Mouse (Mus musculus): ENCODE data around the gene Prss44. TPM values are rescaled to one million over a fixed set of nuclear protein-coding genes. Genes with fewer than 3 reads are reported as not detected.

Prss44 gene
- polyA plus RNA-seq, 1 experiment from 2014 or later, result not detected

DNA sequence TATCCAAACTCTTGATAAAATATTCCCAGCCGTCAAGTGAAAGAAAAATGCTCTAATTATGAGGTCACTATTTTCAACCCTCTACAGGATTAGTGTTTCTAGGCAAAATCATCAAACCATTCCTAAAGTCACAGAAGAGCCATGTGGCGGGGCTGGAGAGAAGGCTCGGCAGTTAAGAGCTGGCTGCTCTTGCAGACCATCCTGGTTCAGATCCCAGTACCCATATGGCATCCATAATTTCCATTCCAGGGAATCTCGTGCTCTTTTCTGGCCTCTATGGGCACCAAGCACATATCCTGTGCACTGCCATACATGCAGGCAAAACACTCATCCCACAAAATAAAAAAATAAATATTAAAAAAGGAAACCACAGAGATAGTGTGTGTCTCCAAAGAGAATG is 11.6 kb downstream of the Prss44 start:
- H3K36me3 ChIP-seq (replicated peaks; ENCODE audit: control insufficient read depth, insufficient read depth), result no peaks in the 10 kb centered on the region
- no peak overlapping the region for H3K27ac ChIP-seq
- H3K4me2 ChIP-seq (replicated peaks), result no peak overlapping the region
- H3K27me3 ChIP-seq (ENCODE audit: control insufficient read depth, insufficient read depth, low read length), result no peaks in the 10 kb centered on the region
- 81% methylated on average over 4 of the region's 4 CpGs for WGBS
- no peak overlapping the region for H3K4me3 ChIP-seq (replicated peaks; ENCODE audit: low read length)
- DNase-seq (ENCODE audit: low spot score) (no peak), ATAC-seq (ENCODE audit: low FRiP score) (no peak)
- no peaks in the 10 kb centered on the region for H3K4me1 ChIP-seq (replicated peaks; ENCODE audit: control insufficient read depth, insufficient read depth, low read length)
- no peak overlapping the region for H3K9ac ChIP-seq
- no peaks in the 10 kb centered on the region for H3K9me3 ChIP-seq (ENCODE audit: control insufficient read depth, low read length)

DNA sequence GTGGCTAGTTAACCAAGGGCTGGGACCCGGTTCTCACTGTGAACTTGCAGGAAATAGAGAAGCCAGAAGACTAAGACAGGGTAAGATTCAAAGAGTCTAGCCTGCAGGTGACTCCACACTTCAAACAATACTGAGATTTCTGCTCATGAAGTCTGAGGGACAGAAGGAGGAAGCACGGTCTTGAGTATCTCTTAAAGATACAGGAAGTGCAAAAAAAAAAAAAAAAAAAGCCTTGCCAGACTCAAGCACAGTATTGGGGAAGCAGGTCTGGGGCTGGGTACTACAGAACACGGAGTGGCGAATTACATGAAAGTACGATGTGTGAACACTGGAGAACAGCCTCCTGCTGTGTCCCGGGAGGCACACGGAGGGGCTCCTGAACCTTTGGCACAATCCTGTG is 12.0 kb downstream of the Prss44 start:
- Histone ChIP-seq H3K27me3 (ENCODE audit: control insufficient read depth, insufficient read depth, low read length) (no peaks in the 10 kb centered on the region), H3K9ac (no peak overlapping the region), H3K4me1 (replicated peaks; ENCODE audit: control insufficient read depth, insufficient read depth, low read length) (no peaks in the 10 kb centered on the region), H3K9me3 (ENCODE audit: control insufficient read depth, low read length) (no peaks in the 10 kb centered on the region), H3K4me2 (replicated peaks) (no peak overlapping the region), H3K27ac (no peak overlapping the region), H3K36me3 (replicated peaks; ENCODE audit: control insufficient read depth, insufficient read depth) (no peaks in the 10 kb centered on the region), H3K4me3 (replicated peaks; ENCODE audit: low read length) (no peak overlapping the region)
- ATAC-seq (ENCODE audit: low FRiP score) (no peak), DNase-seq (ENCODE audit: low spot score) (no peak)
- 66% methylated on average over 7 of the region's 7 CpGs for WGBS

DNA sequence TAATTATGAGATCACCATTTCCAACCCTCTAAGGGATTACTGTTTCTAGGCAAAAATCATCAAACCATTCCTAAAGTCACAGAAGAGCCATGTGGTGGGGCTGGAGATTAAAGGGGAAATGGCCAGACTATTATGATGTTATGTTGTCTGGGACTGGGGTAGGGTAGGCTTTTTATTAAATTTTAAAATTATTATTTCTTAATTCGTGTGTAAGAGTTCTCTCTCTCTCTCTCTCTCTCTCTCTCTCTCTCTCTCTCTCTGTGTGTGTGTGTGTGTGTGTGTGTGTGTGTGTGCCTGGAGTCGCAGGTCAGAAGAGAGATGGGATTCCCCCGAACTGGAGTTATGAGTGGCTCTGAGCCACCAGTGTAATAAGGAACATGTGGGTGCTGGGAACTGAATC is 12.6 kb downstream of the Prss44 start, which contains the start of gene Prss43:
Gene Prss43 (plus strand): TSS at position 301 of the 400 bp plus-strand sequence.
- 83% methylated on average over 3 of the region's 3 CpGs for WGBS
- no peaks in the 10 kb centered on the region for H3K27me3 ChIP-seq (ENCODE audit: control insufficient read depth, insufficient read depth, low read length)
- H3K9me3 ChIP-seq (ENCODE audit: control insufficient read depth, low read length), result no peaks in the 10 kb centered on the region
- no peak for ATAC-seq (ENCODE audit: low FRiP score)
- H3K36me3 ChIP-seq (replicated peaks; ENCODE audit: control insufficient read depth, insufficient read depth), result no peaks in the 10 kb centered on the region
- H3K27ac ChIP-seq, result no peak within 1 kb of the TSS
- H3K4me2 ChIP-seq (replicated peaks), result no peak within 1 kb of the TSS
- no peak within 1 kb of the TSS for H3K9ac ChIP-seq
- H3K4me3 ChIP-seq (replicated peaks; ENCODE audit: low read length), result no peak within 1 kb of the TSS
- no peaks in the 10 kb centered on the region for H3K4me1 ChIP-seq (replicated peaks; ENCODE audit: control insufficient read depth, insufficient read depth, low read length)
- no peak for DNase-seq (ENCODE audit: low spot score)

DNA sequence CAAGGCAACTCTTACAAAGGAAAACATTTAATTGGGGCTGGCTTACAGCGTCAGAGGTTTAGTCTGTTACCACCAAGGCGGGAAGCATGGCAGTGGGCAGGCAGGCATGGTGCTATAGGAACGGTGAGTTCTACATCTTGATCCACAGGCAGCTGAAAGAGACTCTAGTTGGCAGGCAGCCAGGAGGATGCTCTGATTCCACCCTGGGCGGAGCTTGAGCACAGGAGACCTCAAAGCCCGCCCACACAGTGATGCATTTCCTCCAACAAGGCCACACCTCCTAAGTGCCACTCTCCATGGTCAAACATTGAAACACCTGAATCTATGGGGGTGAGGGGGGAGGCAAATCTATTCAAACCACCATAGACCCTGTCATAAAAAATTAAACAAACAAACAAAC is 19.2 kb downstream of the Prss44 start:
- Histone ChIP-seq H3K36me3 (replicated peaks; ENCODE audit: control insufficient read depth, insufficient read depth) (no peaks in the 10 kb centered on the region), H3K27me3 (ENCODE audit: control insufficient read depth, insufficient read depth, low read length) (no peaks in the 10 kb centered on the region), H3K9ac (no peak overlapping the region), H3K4me3 (replicated peaks; ENCODE audit: low read length) (no peak overlapping the region), H3K27ac (no peak overlapping the region), H3K4me2 (replicated peaks) (no peak overlapping the region), H3K9me3 (ENCODE audit: control insufficient read depth, low read length) (no peaks in the 10 kb centered on the region), H3K4me1 (replicated peaks; ENCODE audit: control insufficient read depth, insufficient read depth, low read length) (no peaks in the 10 kb centered on the region)
- WGBS, result 74% methylated on average over 5 of the region's 5 CpGs
- DNase-seq (ENCODE audit: low spot score) (no peak), ATAC-seq (ENCODE audit: low FRiP score) (no peak)

DNA sequence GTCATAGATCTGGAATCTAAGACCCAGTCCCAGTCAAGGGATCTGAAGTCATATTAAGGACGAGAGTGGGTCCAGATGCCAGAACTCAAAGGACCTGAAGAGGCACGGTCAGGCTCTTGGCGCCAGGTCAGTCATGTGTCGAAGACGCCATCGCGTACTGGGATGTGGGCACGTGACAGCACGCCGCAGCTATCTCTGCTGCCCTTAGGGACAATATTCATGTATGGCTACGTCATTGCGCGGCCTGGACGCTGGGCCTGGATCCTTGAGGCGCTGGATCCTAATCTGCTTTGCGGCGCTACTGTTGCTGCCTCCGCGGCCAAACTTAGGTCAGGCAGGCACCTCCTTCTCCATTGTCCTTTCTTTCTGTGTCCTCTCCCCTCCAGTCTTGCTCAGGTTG is 20.6 kb downstream of the Prss44 start, which contains the start of gene Prss45:
Gene Prss45 (plus strand): TSS at position 178 of the 400 bp plus-strand sequence.
- WGBS, result 83% methylated on average over 19 of the region's 19 CpGs
- Histone ChIP-seq H3K27me3 (ENCODE audit: control insufficient read depth, insufficient read depth, low read length) (no peaks in the 10 kb centered on the region), H3K4me2 (replicated peaks) (peak within 1 kb of the TSS; percentile 15; the same call in 1 of the 2 replicates), H3K27ac (no peak within 1 kb of the TSS), H3K36me3 (replicated peaks; ENCODE audit: control insufficient read depth, insufficient read depth) (no peaks in the 10 kb centered on the region), H3K4me3 (replicated peaks; ENCODE audit: low read length) (no peak within 1 kb of the TSS), H3K4me1 (replicated peaks; ENCODE audit: control insufficient read depth, insufficient read depth, low read length) (no peaks in the 10 kb centered on the region), H3K9ac (no peak within 1 kb of the TSS), H3K9me3 (ENCODE audit: control insufficient read depth, low read length) (no peaks in the 10 kb centered on the region)
- DNase-seq (ENCODE audit: low spot score) (no peak), ATAC-seq (ENCODE audit: low FRiP score) (no peak)

DNA sequence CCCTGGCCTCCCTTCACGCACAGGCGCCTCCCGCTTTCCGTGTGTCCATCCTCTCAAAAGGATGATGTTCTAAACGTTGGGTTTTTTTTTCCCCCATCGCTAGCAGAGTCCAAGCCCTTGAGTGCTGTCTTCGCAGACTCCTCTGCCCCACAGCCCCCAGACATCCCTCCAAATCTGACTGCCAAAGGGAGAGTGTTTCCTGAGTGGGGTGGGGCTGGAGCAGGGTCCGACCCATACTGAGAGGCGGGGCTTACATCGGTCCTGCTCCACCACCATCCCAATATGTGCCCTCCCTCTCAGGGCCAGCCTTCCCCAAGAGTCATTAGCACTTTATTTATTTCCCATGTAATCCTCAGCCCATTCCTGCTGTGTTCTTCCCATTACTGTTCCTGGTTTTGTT is 21.2 kb downstream of the Prss44 start:
- Histone ChIP-seq H3K4me3 (replicated peaks; ENCODE audit: low read length) (no peak overlapping the region), H3K27me3 (ENCODE audit: control insufficient read depth, insufficient read depth, low read length) (no peaks in the 10 kb centered on the region), H3K9ac (no peak overlapping the region), H3K9me3 (ENCODE audit: control insufficient read depth, low read length) (no peaks in the 10 kb centered on the region), H3K36me3 (replicated peaks; ENCODE audit: control insufficient read depth, insufficient read depth) (no peaks in the 10 kb centered on the region), H3K27ac (no peak overlapping the region), H3K4me1 (replicated peaks; ENCODE audit: control insufficient read depth, insufficient read depth, low read length) (no peaks in the 10 kb centered on the region), H3K4me2 (replicated peaks) (peak overlapping the region; percentile 15; the same call in 1 of the 2 replicates)
- DNase-seq (ENCODE audit: low spot score) (no peak), ATAC-seq (ENCODE audit: low FRiP score) (no peak)
- whole genome bisulfite sequencing, result 35% methylated on average over 10 of the region's 10 CpGs

DNA sequence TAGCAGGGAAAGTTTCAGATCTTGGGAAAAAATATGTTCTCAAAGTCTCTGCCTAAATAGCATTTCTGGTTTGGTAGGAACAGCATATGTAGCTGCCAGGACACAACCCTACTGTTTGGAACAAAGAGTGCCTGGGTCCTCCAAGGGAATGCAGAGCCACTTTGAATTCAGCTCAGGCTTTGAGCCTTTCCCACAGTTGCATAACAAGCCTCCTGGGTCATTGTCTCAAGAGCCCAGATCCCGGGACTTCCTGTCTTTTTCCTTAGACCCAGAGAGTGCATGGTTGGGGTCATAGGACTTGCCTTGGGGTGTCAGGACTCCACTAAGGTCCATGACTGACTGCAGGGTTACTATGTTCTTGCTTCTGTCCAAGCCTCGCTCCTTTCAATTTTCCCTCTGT is 22.3 kb downstream of the Prss44 start:
- WGBS, result 48% methylated on average over 2 of the region's 2 CpGs
- no peaks in the 10 kb centered on the region for H3K9me3 ChIP-seq (ENCODE audit: control insufficient read depth, low read length)
- no peaks in the 10 kb centered on the region for H3K4me1 ChIP-seq (replicated peaks; ENCODE audit: control insufficient read depth, insufficient read depth, low read length)
- H3K27ac ChIP-seq, result no peak overlapping the region
- ATAC-seq (ENCODE audit: low FRiP score) (no peak), DNase-seq (ENCODE audit: low spot score) (no peak)
- H3K4me3 ChIP-seq (replicated peaks; ENCODE audit: low read length), result no peak overlapping the region
- no peaks in the 10 kb centered on the region for H3K36me3 ChIP-seq (replicated peaks; ENCODE audit: control insufficient read depth, insufficient read depth)
- no peak overlapping the region for H3K4me2 ChIP-seq (replicated peaks)
- no peaks in the 10 kb centered on the region for H3K27me3 ChIP-seq (ENCODE audit: control insufficient read depth, insufficient read depth, low read length)
- no peak overlapping the region for H3K9ac ChIP-seq

DNA sequence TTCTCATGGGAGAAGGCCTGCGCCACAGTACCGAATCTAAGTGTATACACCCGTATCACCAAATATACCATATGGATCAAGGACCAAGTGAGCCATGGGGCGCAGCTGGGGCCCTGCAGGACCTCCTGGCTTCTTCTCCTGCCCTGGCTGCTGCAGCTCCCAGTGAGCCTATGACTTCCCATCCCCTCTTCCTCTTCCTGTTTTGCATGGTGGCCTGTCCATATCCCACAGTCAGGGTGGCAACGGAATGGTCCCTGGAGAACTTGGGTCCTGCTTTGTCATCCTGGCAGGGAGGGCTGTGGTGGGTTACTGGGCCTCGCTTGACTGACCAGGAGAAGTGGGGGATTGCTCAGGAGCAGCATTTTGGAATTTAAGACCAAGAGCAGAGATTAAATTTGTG is 27.1 kb downstream of the Prss44 start:
- 65% methylated on average over 6 of the region's 6 CpGs for WGBS
- Histone ChIP-seq H3K4me3 (replicated peaks; ENCODE audit: low read length) (no peak overlapping the region), H3K9ac (no peak overlapping the region)

DNA sequence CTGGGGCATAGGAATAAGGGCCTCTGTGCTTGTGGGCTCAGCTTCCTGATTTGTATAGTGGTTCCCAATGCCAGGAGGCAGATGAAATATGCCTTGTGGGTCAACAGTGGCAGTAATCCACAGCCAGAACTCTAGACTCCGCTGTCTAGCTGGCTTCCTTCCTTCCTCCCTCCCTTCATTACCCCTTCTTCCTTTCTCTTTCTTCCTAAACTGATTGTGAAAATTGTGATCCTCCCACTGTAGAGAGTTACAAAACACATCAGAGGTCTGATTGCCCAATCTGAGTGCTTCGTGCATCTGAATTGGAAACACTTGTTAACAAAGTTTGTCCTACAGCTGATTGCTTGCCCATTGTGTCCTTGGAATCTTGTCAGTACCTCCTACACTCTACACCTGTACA is 27.6 kb downstream of the Prss44 start:
- 97% methylated on average over 2 of the region's 2 CpGs for WGBS
- no peak for ATAC-seq (ENCODE audit: low FRiP score)

More for the DNA sequence above, 27.1 kb downstream of the Prss44 start:
- Histone ChIP-seq H3K36me3 (replicated peaks; ENCODE audit: control insufficient read depth, insufficient read depth) (no peaks in the 10 kb centered on the region), H3K27ac (no peak overlapping the region), H3K9me3 (ENCODE audit: control insufficient read depth, low read length) (no peaks in the 10 kb centered on the region), H3K4me1 (replicated peaks; ENCODE audit: control insufficient read depth, insufficient read depth, low read length) (no peaks in the 10 kb centered on the region), H3K4me2 (replicated peaks) (no peak overlapping the region), H3K27me3 (ENCODE audit: control insufficient read depth, insufficient read depth, low read length) (no peaks in the 10 kb centered on the region)
- DNase-seq (ENCODE audit: low spot score) (no peak), ATAC-seq (ENCODE audit: low FRiP score) (no peak)

DNA sequence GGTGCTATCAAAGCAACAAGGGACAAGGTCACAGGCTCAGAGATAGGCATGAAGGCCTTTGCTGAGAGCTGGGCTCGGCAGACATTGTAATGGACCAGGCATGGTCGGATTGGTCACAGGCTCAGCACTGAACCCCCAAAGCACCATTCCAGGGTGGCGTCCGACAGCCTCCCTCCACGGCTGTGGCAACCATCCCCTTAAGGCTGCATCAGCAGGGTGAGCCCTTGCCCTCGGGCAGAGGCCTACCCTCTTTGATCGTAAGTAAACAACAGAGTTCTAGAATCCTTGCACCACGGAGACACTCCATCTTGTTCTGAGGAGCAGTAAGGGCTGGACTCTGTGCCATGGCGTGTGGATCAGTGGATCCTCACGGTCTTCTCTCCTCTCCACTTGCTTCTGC is 30.4 kb downstream of the Prss44 start, which contains the start of gene Prss46:
Gene Prss46 (plus strand): TSS at position 301 of the 400 bp plus-strand sequence.
- H3K9me3 ChIP-seq (ENCODE audit: control insufficient read depth, low read length), result no peaks in the 10 kb centered on the region
- no peak within 1 kb of the TSS for H3K27ac ChIP-seq
- no peak within 1 kb of the TSS for H3K4me2 ChIP-seq (replicated peaks)
- no peak within 1 kb of the TSS for H3K9ac ChIP-seq
- no peak for DNase-seq (ENCODE audit: low spot score)
- H3K36me3 ChIP-seq (replicated peaks; ENCODE audit: control insufficient read depth, insufficient read depth), result no peaks in the 10 kb centered on the region
- no peak for ATAC-seq (ENCODE audit: low FRiP score)
- WGBS, result 87% methylated on average over 10 of the region's 10 CpGs
- no peak within 1 kb of the TSS for H3K4me3 ChIP-seq (replicated peaks; ENCODE audit: low read length)
- no peaks in the 10 kb centered on the region for H3K4me1 ChIP-seq (replicated peaks; ENCODE audit: control insufficient read depth, insufficient read depth, low read length)
- H3K27me3 ChIP-seq (ENCODE audit: control insufficient read depth, insufficient read depth, low read length), result no peaks in the 10 kb centered on the region

More for the DNA sequence above, 27.6 kb downstream of the Prss44 start:
- H3K9ac ChIP-seq, result no peak overlapping the region
- H3K9me3 ChIP-seq (ENCODE audit: control insufficient read depth, low read length), result no peaks in the 10 kb centered on the region
- H3K4me2 ChIP-seq (replicated peaks), result no peak overlapping the region
- no peak overlapping the region for H3K27ac ChIP-seq
- H3K36me3 ChIP-seq (replicated peaks; ENCODE audit: control insufficient read depth, insufficient read depth), result no peaks in the 10 kb centered on the region
- DNase-seq (ENCODE audit: low spot score), result no peak
- no peaks in the 10 kb centered on the region for H3K4me1 ChIP-seq (replicated peaks; ENCODE audit: control insufficient read depth, insufficient read depth, low read length)
- no peak overlapping the region for H3K4me3 ChIP-seq (replicated peaks; ENCODE audit: low read length)
- H3K27me3 ChIP-seq (ENCODE audit: control insufficient read depth, insufficient read depth, low read length), result no peaks in the 10 kb centered on the region

Measured in hindbrain, embryonic 14.5 days (tissue).